Mouse (Mus musculus) hindbrain, postnatal 0 days (tissue): ENCODE measurements at regions not wholly inside any gene's neighbourhood (a gene's known extent, or its start where the extent isn't known, plus 50 kb on each side); places are given as distances from the start of the nearest gene placed in this dataset.

Source experiments
- ATAC-seq: fragments of 200-750 bp; cut with Nextera tagmentation; 2 replicates; pipeline ENCODE4 v1.8.0; 2017; ENCODE audit warnings: mild to moderate bottlenecking, moderate TSS enrichment, moderate library complexity
- DNase-seq: peaks from one replicate; pipeline ENCODE4 v3.0.0-alpha.2; 2015; ENCODE audit warnings: low spot score
- H3K27ac ChIP-seq: fragments of 300-500 bp; sonication (generic); 2 replicates; pipeline ENCODE4 v1.5.1; 2014; ENCODE audit warnings: mild to moderate bottlenecking
- H3K27me3 ChIP-seq: fragments of 300-500 bp; sonication (generic); 2 replicates; pipeline ENCODE4 v1.6.1; 2014; ENCODE audit warnings: low read length, mixed read lengths; ENCODE audit not compliant: insufficient read depth
- H3K36me3 ChIP-seq: fragments of 300-500 bp; sonication (generic); 2 replicates; pipeline ENCODE4 v1.6.1; 2014; ENCODE audit warnings: low read length, mixed read lengths; ENCODE audit not compliant: insufficient read depth
- H3K4me1 ChIP-seq: fragments of 300-500 bp; sonication (generic); 2 replicates; pipeline ENCODE4 v1.6.1; 2014; ENCODE audit warnings: antibody characterized with exemption, low read length, mixed read lengths; ENCODE audit not compliant: insufficient read depth
- H3K4me2 ChIP-seq: fragments of 300-500 bp; sonication (generic); 2 replicates; pipeline ENCODE4 v1.6.1; 2014; ENCODE audit warnings: low read depth, mild to moderate bottlenecking, low read length, moderate library complexity, mixed read lengths
- H3K4me3 ChIP-seq: fragments of 300-500 bp; sonication (generic); 2 replicates; pipeline ENCODE4 v1.5.1; 2014; ENCODE audit warnings: low read length
- H3K9ac ChIP-seq: fragments of 300-500 bp; sonication (generic); replicated peaks from 2 replicates; pipeline ENCODE4 v1.6.1; 2014; ENCODE audit warnings: mild to moderate bottlenecking, low read length, moderate library complexity, mixed read lengths
- H3K9me3 ChIP-seq: fragments of 300-500 bp; sonication (generic); 2 replicates; pipeline ENCODE4 v1.6.1; 2016; ENCODE audit warnings: low read length, mixed read lengths
- CTCF ChIP-seq: IDR thresholded peaks from 2 replicates; pipeline ENCODE4 v1.5.1; 2016; ENCODE audit warnings: antibody characterized with exemption, control low read depth, low read depth
- WGBS: fragments of 180-500 bp; shearing (Covaris S2); extraction: QIAGEN DNeasy Blood & Tissue Kit; methylation state at CpG from one replicate; pipeline ENCODE4 v1.1.7; 2014; 5-methylcytosine and 5-hydroxymethylcytosine counted together

DNA sequence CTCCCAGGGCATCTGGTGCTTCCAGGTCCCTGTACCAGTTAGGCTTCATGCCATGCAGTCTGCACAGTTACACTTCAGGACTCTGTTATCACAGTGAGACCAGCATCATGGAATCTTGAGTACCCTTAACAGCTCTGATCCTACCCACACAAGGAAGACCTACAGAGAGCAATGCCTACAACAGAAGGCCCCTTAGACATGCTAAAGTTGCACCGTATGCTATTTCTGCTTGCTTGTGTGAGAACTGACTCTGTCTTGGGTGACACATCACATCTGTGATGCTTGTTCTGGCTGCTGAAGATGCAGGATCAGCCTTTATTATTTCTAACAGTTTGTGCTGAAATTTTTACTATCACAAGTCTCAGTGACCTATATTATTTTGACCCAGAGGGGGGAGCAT is 135.0 kb upstream of the Sh3bp4 start:
- Histone ChIP-seq H3K4me2 (no peak overlapping the region), H3K27me3 (no peaks in the 10 kb centered on the region), H3K9me3 (no peaks in the 10 kb centered on the region), H3K4me1 (peaks cover 6% of the 10 kb centered on the region; the same call in 1 of the 2 replicates), H3K27ac (no peak overlapping the region), H3K9ac (no peak overlapping the region), H3K4me3 (no peak overlapping the region), H3K36me3 (no peaks in the 10 kb centered on the region)
- no peak for DNase-seq
- WGBS: 84% methylated on average over 1 of the region's 1 CpGs
- TF ChIP-seq CTCF: no peak
- no peak for ATAC-seq

DNA sequence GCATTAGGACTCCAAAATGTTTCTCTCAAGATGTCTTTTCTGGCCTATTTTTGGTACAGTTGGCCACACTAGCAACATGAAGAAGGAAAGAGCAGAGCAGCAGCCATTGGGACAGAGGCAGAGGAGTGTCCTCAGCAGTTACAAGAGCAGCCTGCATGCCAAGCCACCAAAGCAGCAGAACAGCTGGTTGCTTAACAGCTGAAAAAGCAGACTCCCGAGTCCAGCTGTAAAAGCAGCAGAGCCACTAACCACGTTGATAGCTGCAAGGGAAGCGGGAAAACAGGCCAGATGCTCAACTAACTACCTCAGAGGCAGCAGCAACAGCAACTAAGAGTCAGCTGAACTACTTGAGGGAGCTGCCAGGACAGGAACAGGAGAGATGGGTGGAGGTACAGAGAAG is 134.4 kb upstream of the Sh3bp4 start:
- Histone ChIP-seq H3K4me2 (no peak overlapping the region), H3K9me3 (no peaks in the 10 kb centered on the region), H3K9ac (no peak overlapping the region), H3K4me3 (no peak overlapping the region), H3K27ac (no peak overlapping the region), H3K4me1 (peaks cover 6% of the 10 kb centered on the region; the same call in 1 of the 2 replicates), H3K36me3 (no peaks in the 10 kb centered on the region), H3K27me3 (no peaks in the 10 kb centered on the region)
- no peak for TF ChIP-seq CTCF
- 77% methylated on average over 3 of the region's 3 CpGs for WGBS
- ATAC-seq (no peak), DNase-seq (no peak)

DNA sequence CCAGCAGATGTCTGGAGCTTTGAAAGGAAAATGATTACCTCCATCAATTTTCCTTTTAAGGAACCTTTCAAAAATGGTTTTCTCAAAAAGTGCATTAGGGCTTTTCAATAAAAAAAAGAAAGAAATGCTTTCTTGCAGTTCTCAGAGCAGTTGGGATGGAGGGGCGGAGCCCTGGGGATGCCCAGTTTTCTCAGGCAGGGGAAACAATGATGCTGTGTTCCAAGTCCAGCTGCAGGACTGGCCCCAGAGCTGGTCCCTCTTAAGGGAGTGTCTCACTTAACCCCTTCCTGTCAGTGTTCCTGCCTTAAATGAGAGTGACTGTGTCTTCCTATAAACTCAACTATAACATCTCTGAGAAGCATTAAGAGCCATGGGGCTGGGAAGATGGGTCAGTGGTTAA is 132.9 kb upstream of the Sh3bp4 start:
- Histone ChIP-seq H3K27ac (peak overlapping the region; percentile 48; the same call in 1 of the 2 replicates), H3K4me2 (no peak overlapping the region), H3K36me3 (no peaks in the 10 kb centered on the region), H3K27me3 (no peaks in the 10 kb centered on the region), H3K9me3 (no peaks in the 10 kb centered on the region), H3K4me1 (peaks cover 6% of the 10 kb centered on the region; the same call in 1 of the 2 replicates), H3K4me3 (no peak overlapping the region), H3K9ac (no peak overlapping the region)
- DNase-seq (peak; percentile 43), ATAC-seq (peak; percentile 67)
- WGBS: 72% methylated on average over 1 of the region's 1 CpGs
- TF ChIP-seq CTCF: no peak

DNA sequence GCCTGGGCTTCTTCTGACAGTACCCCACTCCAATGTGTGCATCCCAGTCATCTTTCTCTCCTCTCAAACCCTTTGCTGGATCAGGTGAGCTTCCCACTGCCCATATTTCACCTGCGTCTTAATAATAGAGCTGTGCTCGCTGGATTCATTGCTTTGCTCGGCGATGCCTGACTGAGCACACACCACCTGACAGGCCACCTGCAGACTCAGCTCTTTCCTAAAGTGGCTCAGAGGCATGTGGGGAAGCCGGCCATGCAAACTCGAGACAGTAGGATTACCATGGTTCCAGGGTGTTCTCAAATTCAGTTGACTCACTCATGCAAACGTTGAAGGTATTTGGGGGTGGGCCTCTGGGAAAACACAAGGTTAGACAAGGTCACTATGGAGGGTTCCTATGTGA is 131.8 kb upstream of the Sh3bp4 start:
- Histone ChIP-seq H3K4me2 (no peak overlapping the region), H3K4me3 (no peak overlapping the region), H3K27ac (no peak overlapping the region), H3K27me3 (no peaks in the 10 kb centered on the region), H3K4me1 (peaks cover 6% of the 10 kb centered on the region; the same call in 1 of the 2 replicates), H3K36me3 (no peaks in the 10 kb centered on the region), H3K9ac (no peak overlapping the region), H3K9me3 (no peaks in the 10 kb centered on the region)
- DNase-seq (no peak), ATAC-seq (peak; percentile 38; the same call in 1 of the 2 replicates)
- TF ChIP-seq CTCF: no peak
- WGBS: 49% methylated on average over 7 of the region's 7 CpGs

DNA sequence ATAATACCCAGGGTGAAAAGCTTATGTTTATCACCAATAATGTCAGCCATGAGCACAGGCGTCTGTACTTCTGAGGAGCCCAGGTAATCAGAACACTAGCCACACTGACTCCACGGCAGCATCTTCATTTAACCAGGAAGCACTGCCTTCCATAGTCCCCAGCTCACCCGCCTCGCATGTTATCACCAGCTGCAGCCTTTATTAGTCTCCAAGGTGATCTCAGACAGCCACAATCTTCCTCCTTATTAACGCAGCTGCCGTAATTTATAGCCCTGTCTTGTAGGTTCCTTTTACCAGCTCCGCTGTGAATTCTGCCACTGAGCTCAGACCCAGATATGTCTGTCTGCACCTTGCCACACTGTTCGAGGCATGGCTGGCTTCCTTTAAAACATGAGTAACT is 127.2 kb upstream of the Sh3bp4 start:
- WGBS: 52% methylated on average over 8 of the region's 8 CpGs
- no peak for TF ChIP-seq CTCF
- Histone ChIP-seq H3K4me2 (no peak overlapping the region), H3K27me3 (no peaks in the 10 kb centered on the region), H3K36me3 (no peaks in the 10 kb centered on the region), H3K4me3 (no peak overlapping the region), H3K9ac (no peak overlapping the region), H3K4me1 (peaks cover 6% of the 10 kb centered on the region; the same call in 1 of the 2 replicates), H3K9me3 (no peaks in the 10 kb centered on the region), H3K27ac (no peak overlapping the region)
- ATAC-seq (no peak), DNase-seq (peak; percentile 44)

DNA sequence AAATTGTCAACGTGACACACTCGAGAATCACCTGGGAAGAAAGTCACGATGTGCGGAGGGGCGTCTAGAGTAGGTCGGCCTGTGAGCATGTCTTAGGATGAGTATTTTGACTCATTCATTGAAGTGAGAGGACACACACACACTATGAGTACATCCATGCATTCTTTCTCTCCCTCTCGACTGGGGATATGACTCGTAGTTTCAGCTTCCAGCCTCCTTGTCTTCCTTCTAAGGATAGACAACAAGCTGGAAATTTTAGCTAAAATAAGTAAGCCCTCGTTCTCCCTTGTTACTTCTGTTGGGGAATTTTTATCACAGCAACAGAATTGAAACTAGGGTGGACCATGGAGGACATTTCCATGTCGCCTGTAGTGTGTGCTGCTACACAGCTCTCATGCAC is 124.3 kb upstream of the Sh3bp4 start:
- no peak overlapping the region for H3K4me2 ChIP-seq
- no peak for ATAC-seq
- H3K4me1 ChIP-seq: no peaks in the 10 kb centered on the region
- H3K27me3 ChIP-seq: no peaks in the 10 kb centered on the region
- no peak overlapping the region for H3K27ac ChIP-seq
- 89% methylated on average over 10 of the region's 10 CpGs for WGBS
- no peak for TF ChIP-seq CTCF
- H3K9ac ChIP-seq: no peak overlapping the region
- H3K4me3 ChIP-seq: no peak overlapping the region
- DNase-seq: no peak
- H3K9me3 ChIP-seq: peaks cover 6% of the 10 kb centered on the region; the same call in 1 of the 2 replicates
- H3K36me3 ChIP-seq: no peaks in the 10 kb centered on the region

DNA sequence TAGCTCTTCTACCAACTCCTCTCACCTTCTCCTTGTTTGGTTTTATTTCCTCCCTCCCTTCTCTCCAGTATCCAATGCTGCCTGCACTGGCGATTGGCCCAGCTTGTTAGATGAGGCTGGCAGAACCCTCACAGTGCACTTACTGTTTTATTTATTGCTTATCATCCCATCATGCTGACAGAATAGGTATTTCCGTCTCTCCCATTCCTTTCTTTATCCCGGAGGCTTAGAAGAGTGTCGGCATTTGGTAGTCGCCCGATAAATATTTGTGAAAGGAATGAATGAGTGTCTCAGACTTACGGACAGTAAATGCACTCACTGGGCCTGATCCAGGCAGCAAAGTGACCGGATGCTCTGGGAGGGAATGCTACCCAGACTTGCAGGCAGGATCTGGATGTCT is 123.8 kb upstream of the Sh3bp4 start:
- Histone ChIP-seq H3K9ac (no peak overlapping the region), H3K4me2 (no peak overlapping the region), H3K27me3 (no peaks in the 10 kb centered on the region), H3K36me3 (no peaks in the 10 kb centered on the region), H3K4me3 (no peak overlapping the region), H3K9me3 (peaks cover 6% of the 10 kb centered on the region; the same call in 1 of the 2 replicates), H3K27ac (no peak overlapping the region), H3K4me1 (no peaks in the 10 kb centered on the region)
- 82% methylated on average over 8 of the region's 8 CpGs for WGBS
- no peak for ATAC-seq
- DNase-seq: no peak
- no peak for TF ChIP-seq CTCF
